Mouse (Mus musculus) ES-E14 (cell line): ENCODE measurements around the gene Elf1.

Experiments
- CHD2 ChIP-seq: IDR thresholded peaks from 2 replicates; pipeline ENCODE4 v1.6.1; 2014; ENCODE audit warnings: mild to moderate bottlenecking, low read depth, low read length, inconsistent platforms
- ZC3H11A ChIP-seq: IDR thresholded peaks from 2 replicates; pipeline ENCODE4 v1.6.1; 2012; ENCODE audit warnings: low read depth, mild to moderate bottlenecking, inconsistent platforms, low read length, borderline replicate concordance
- ZNF384 ChIP-seq: IDR thresholded peaks from 2 replicates; pipeline ENCODE4 v1.6.1; 2012; ENCODE audit warnings: low read depth, low read length, inconsistent platforms

DNA sequence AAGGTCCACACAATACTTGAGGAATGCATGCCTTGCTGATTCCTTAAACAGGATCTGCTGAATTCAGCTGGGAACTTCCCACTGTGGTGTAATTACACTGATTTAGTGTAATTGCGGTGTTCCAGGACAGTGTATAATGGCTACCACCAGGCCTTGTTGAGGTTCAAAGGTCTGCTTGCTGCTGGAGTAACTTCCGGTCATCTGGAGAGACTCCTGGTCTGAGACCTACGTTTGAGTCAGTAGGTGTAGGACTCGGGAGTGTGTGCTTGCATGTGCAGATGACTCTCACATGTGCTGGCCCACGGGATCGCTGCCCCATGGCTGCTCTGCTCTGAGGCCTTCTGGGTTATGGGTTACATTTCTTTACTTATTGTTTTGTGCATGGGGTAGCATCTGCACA lies 13.4 kb downstream of the Elf1 start:
- TF ChIP-seq CHD2 (no peak), ZNF384 (no peak), ZC3H11A (no peak)
